Mouse (Mus musculus) heart, embryonic 14.5 days (tissue): Measurements from ENCODE around the gene Srp68. TPM values are rescaled to one million over a fixed set of nuclear protein-coding genes. Genes with fewer than 3 reads are reported as not detected.

Experiments
- polyA plus RNA-seq: library from polyadenylated mRNA; unstranded; fragments of >200 nt; fragmentation: Nextera tagmentation; extraction: Ambion mirVana; gene quantifications from 2 replicates; pipeline ENCODE4 v1.2.1, GENCODE M21; 2014

The Srp68 gene
- polyA plus RNA-seq, 1 experiment from 2014 or later = 55.5 TPM

Other genes starting within 250 kb of the Srp68 start
- gene H3f3b, start 246.3 kb downstream of the Srp68 start, polyA plus RNA-seq = 649 and 684 TPM in 2 replicates
- gene Unk, start 243.9 kb downstream of the Srp68 start, polyA plus RNA-seq = 19.3 and 20.9 TPM in 2 replicates
- gene Unc13d, start 196.3 kb downstream of the Srp68 start, polyA plus RNA-seq = 0.66 and 0.69 TPM in 2 replicates
- 139 and 141 TPM in 2 replicates for gene Wbp2, start 187.2 kb downstream of the Srp68 start, polyA plus RNA-seq
- 63.3 and 66.1 TPM in 2 replicates for gene Trim47, start 147.0 kb downstream of the Srp68 start, polyA plus RNA-seq
- 3.8 and 4.8 TPM in 2 replicates for gene Trim65, start 143.1 kb downstream of the Srp68 start, polyA plus RNA-seq
- 92.3 and 96.6 TPM in 2 replicates for gene Mrpl38, start 135.3 kb downstream of the Srp68 start, polyA plus RNA-seq
- 13.6 and 14.9 TPM in 2 replicates for gene Fbf1, start 106.1 kb downstream of the Srp68 start, polyA plus RNA-seq
- 85.1 and 89.4 TPM in 2 replicates for gene Ten1, start 75.4 kb downstream of the Srp68 start, polyA plus RNA-seq
- gene Acox1, start 75.2 kb downstream of the Srp68 start, polyA plus RNA-seq = 36.8 and 39.6 TPM in 2 replicates
- 0.58 and 0.63 TPM in 2 replicates for gene Evpl, start 36.1 kb downstream of the Srp68 start, polyA plus RNA-seq
- not detected in 2 replicates for gene Galr2, start 6.7 kb upstream of the Srp68 start, polyA plus RNA-seq
- gene Exoc7, start 33.0 kb upstream of the Srp68 start, polyA plus RNA-seq = 51.1 and 57.8 TPM in 2 replicates
- gene Foxj1, start 61.2 kb upstream of the Srp68 start, polyA plus RNA-seq = 0.07 and 0.12 TPM in 2 replicates
- 8.3 and 8.4 TPM in 2 replicates for gene Rnf157, start 138.8 kb upstream of the Srp68 start, polyA plus RNA-seq
- 53.4 and 62.9 TPM in 2 replicates for gene Ubald2, start 159.9 kb upstream of the Srp68 start, polyA plus RNA-seq
- gene Qrich2, start 192.0 kb upstream of the Srp68 start, polyA plus RNA-seq = not detected in 2 replicates
- 89.8 and 93.4 TPM in 2 replicates for gene Prpsap1, start 220.0 kb upstream of the Srp68 start, polyA plus RNA-seq